ENCODE assay signal across 8 mouse cellular contexts in genomic region chr8:60466686-60467335, GRCm38 (mm10). TPM values are rescaled to one million over a fixed set of nuclear protein-coding genes. Genes with fewer than 3 reads are reported as not detected.
DNase-seq lines count a peak whose midpoint lies in the region; ATAC-seq lines count a peak whose summit lies in the region.

No protein-coding gene starts in this region.

- peak; percentile 81 to 85 for ATAC-seq in hematopoietic stem cell, adult 5-6 weeks (replicated peaks in 1 of 2; ENCODE audit: insufficient read depth in 1 of 2, low FRiP score in 2 of 2, low TSS enrichment in 1 of 2, low read depth in 1 of 2, poor library complexity in 2 of 2, severe bottlenecking in 2 of 2)

- DNase-seq in ES-CJ7 (ENCODE audit: low read depth, low spot score) = peak; percentile 70
- DNase-seq in adrenal gland, postnatal 10 days = peak; percentile 77
- DNase-seq in embryo, embryonic 9.5 days (ENCODE audit: extremely low spot score) = peak; percentile 70
- peak; percentile 36 to 76 for DNase-seq in layer of hippocampus, adult 8-10 months (ENCODE audit: low spot score in 2 of 2)
- DNase-seq in lung, postnatal 25 days (ENCODE audit: low spot score) = peak; percentile 8
- peak; percentile 82 to 85 for DNase-seq in right cerebral cortex, adult 2 months (ENCODE audit: low spot score in 2 of 2)
- DNase-seq in spleen, postnatal 14 days (ENCODE audit: low spot score in 2 of 2) = no peak

RNA-seq across cellular contexts. Expression of gene Gm10283, which starts 36.2 kb away (rescaled TPM):
- total RNA-seq in adrenal gland, postnatal 10 days (2021) = not detected
- total RNA-seq in hematopoietic stem cell, adult 5-6 weeks (2017) = not detected in 2 replicates
- not detected for total RNA-seq in layer of hippocampus, adult 8-10 months (2022)

RNA-seq across cellular contexts. Expression of gene Aadat, which starts 38.9 kb away (rescaled TPM):
- total RNA-seq in adrenal gland, postnatal 10 days (2021) = 10 to 100 TPM in 1 of 2 experiments, 1 to 10 TPM in 1; 4.3 to 10.4 TPM
- not detected in 2 replicates for total RNA-seq in hematopoietic stem cell, adult 5-6 weeks (2017)
- 1 to 10 TPM in 1 of 4 experiments, under 1 TPM in 3; 0.21 to 1.3 (median 0.67) TPM for total RNA-seq in layer of hippocampus, adult 8-10 months (2022)

Comparison
In these comparisons a context has a peak if more than half of its experiments do, and no peak if none do; other contexts are left out.
1. DNase-seq: peak in ES-CJ7 (single experiment), adrenal gland, postnatal 10 days (single experiment), embryo, embryonic 9.5 days (single experiment), layer of hippocampus, adult 8-10 months (2 of 2), lung, postnatal 25 days (single experiment) and right cerebral cortex, adult 2 months (2 of 2); none in spleen, postnatal 14 days (0 of 2).